Mouse (Mus musculus): ENCODE results near the gene Gpr108.

DNA sequence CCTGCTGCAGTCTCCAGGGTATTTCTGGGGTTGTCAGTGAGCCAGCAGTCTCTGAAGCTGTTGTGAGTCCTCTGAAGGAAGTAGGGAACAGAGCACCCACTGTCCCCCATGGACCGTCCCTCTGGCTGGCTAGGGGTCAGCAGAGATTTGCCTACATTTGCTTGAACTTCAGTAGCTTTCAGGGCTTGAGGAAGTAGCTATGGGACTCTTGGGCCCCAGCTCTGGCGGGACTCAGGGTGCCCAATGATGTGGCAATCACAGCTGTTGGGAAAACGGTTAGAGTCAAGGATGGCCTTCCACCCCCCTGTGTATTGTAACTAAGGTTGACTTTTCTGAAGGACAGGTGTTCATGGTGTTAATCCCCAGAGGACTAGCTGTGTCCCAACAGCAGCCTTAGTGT, 32.2 kb upstream of the Gpr108 start:
- no peak for TF ChIP-seq FLI1 (IDR thresholded peaks at IDR 0.05; ENCODE audit: low read length)
- TF ChIP-seq GATA1 (IDR thresholded peaks at IDR 0.05; ENCODE audit: borderline replicate concordance, low read length): no peak

All from megakaryocyte, embryonic 14.5 days (primary cell).